Mouse (Mus musculus) ES-CJ7 (cell line): Measurements from ENCODE around the gene Ube4b.

Experiments
- DNase-seq: peaks from one replicate; pipeline ENCODE4 v3.0.0; 2011; ENCODE audit warnings: low read depth, low spot score

The Ube4b gene

DNA sequence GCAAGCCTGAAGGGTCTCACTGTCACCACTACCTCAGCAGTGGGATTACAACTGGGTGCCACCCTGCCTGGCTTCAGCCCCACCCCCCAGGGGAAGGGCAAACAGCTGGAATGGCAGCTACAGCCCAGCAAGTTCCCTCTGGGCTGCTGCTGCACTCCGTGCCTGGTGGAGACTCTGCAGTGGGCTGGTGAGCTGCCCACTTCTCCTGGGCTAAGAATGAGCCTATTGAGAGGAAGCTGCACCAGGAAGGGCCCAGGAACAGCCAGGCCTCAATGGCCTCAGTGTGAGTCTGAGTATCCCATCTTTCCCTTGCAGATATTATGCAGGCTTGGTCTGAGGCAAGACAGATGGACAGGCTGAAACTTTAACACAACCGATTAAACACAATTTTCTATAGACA is 88.4 kb downstream of the Ube4b start:
- DNase-seq, result no peak

DNA sequence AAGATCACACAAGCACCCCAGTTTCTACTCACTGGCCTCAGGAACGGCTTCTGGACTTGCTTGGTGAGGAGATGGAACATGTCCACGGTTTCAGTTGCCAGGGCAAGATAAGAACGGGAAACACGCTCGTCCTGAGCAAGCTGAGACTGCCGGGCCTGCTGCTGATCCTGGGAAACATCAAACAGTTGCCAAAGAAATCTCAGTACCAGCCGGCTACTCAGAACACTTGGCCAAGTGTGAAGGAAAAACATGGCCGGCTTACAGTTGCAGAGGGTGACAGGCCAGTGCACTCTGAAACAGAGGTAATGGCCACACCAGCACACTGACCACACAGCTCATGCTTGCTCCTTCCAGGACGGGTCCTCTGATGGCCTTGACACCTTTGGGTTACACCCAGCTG is 89.2 kb downstream of the Ube4b start:
- DNase-seq, result no peak

GRCm38 (mm10) chr4:149336302-149336701 is 90.2 kb downstream of the Ube4b start:
- DNase-seq, result no peak

GRCm38 (mm10) chr4:149334881-149335280 is 91.7 kb downstream of the Ube4b start:
- no peak for DNase-seq

DNA sequence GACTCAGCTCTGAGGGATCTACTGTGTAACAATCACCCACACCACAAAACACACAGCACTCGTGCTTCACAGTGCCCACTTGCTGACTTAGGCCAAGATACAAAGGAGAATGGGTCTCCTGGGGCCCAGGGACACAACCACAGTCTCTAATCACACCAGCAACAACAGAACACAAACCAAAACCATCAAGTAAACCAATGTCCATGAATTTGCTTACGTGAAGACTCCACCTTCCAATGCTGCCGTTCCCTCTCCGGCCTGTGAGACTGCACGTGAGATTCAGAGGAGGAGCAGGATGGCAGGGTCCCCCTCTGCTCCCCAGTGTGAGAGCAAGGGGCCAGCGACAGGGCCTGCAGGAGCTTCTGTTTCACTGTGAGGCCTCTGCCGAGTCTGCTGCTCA is 93.8 kb downstream of the Ube4b start:
- peak; percentile 74 for DNase-seq

DNA sequence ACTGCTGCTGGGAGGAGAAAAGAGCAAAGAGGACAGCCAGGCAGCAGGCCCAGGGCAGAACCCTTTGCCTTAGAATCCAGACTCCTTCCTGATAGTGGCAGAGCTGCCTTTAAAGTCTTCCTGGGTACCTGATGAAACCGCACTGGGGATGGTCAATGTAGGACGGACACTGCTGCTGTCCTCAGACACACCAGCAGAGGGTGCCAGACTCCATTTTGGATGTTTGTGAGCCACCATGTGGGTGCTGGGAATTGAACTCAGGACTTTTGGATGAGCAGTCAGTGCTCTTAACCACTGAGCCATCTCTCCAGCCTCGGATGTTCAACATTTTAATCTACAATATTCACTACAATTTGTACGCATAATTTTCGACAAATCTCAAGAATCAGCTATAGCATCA is 96.1 kb downstream of the Ube4b start:
- no peak for DNase-seq

DNA sequence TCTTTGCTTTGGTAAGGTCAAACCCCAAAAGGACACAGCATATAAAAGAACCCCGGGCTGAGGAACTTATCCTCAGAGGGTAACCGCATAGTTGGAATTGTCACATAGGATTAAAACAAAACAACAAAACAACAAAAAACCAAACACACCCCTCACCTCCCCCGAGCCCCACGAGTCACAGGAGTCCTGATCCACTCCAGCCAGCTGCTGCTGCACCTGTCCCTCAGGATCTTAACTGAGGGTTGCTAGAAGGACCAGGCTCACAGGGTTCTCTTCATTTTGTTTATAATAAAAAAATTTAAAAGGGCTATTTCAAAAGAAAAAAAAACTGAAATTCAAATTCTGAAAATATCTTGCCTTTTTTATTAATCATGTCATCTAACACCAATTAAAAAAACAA is 97.8 kb downstream of the Ube4b start:
- no peak for DNase-seq

DNA sequence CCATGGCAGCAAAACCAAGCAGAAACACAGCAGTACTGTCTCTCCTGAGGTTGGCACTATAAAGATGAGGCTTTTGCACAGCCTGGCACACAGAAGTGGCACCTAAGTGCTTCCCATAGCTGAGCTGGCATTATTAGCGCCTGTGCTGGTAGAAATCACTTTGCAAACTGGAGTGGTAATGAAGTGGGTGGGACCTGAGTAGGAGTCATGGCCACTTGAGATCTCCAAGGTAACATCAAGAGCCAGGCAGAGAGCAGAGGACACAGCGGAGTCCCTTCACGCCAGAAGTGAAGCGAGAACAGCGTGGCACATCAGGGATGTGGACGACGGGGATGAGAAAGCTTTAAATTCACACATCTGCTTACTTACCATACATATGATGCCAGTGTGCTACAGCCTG is 99.3 kb downstream of the Ube4b start:
- DNase-seq, result no peak

GRCm38 (mm10) chr4:149325411-149326162 is 101.0 kb downstream of the Ube4b start:
- DNase-seq, result peak; percentile 39

GRCm38 (mm10) chr4:149323730-149324129 is 102.8 kb downstream of the Ube4b start:
- DNase-seq, result no peak

DNA sequence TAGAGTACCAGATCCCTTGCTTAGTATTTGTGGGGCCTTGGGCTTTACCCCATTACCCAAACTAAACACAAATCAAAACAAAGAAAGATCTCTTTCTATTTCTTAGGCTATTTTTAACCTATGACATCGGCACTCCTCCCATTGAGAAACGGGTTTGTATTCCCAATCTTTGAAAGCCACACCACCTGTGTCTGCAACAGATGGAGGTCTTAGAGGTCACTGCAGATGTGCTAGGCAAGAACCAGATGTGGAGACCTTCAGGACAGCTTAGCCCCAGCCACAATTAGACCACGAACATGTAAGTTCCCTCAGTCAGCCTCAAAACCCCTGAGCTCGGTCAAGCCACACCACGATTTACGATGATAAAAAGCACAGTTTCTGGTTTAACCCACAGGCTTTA is 103.8 kb downstream of the Ube4b start:
- no peak for DNase-seq

- no peak for DNase-seq
These were observed 104.3 kb downstream of the Ube4b start for GRCm38 (mm10) chr4:149322286-149322685.

DNA sequence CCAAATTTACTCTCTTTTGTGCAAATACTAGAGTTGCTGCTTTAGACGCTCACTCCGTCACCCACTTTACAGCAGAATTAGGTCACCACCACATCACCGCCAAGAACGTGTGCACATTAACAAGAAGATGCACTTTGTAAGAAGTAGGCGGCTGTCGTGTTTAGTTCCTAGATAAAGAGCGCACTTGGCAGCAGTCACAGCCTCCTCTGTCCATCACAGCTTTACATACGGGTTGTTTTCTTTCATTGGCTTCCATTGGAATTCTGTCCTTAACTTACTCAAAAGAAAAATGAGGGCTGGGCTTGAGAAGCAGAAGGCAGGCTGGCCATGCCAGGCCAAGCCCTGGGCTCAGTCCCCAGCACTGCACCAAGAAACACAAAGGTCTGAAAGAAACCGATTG is 107.5 kb downstream of the Ube4b start:
- no peak for DNase-seq

- DNase-seq, result no peak
These were observed 109.2 kb downstream of the Ube4b start for GRCm38 (mm10) chr4:149317387-149317786.

- no peak for DNase-seq
These were observed 112.2 kb downstream of the Ube4b start for GRCm38 (mm10) chr4:149314275-149314837.

GRCm38 (mm10) chr4:149313558-149314253 is 112.8 kb downstream of the Ube4b start:
- DNase-seq, result no peak

- no peak for DNase-seq
These were observed 114.6 kb downstream of the Ube4b start for GRCm38 (mm10) chr4:149311996-149312395.

DNA sequence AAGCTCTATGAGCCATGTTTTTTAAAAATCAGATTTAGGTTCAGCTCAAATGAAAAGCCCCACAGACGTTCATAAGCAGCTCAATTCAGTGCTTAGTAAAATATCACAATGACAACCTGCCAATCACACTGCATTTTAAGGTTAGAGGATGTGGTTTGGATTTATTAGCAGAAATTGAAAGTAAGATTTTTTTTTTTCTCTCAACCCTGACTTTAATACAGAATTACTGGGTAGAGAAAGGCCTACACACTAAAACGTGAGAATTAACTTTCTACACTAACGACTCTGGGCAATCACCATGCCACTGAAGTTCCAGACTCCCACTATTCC is 118.1 kb downstream of the Ube4b start:
- no peak for DNase-seq

- DNase-seq, result peak; percentile 97
These were observed 118.7 kb downstream of the Ube4b start, which contains the start of gene Kif1b for GRCm38 (mm10) chr4:149307596-149308490. Gene Kif1b, minus strand, starts transcription at chr4:149307693.

GRCm38 (mm10) chr4:149306712-149307595 is 119.6 kb downstream of the Ube4b start:
- peak; percentile 33 for DNase-seq
